Mouse (Mus musculus) left cerebral cortex, adult 8-10 months (tissue): ENCODE results near the gene Usp19. TPM values are rescaled to one million over a fixed set of nuclear protein-coding genes. Genes with fewer than 3 reads are reported as not detected.

Experiments
- DNase-seq, 2 experiments: peaks; one replicate each; pipeline ENCODE4 v3.0.0; 2022; ENCODE audit warnings: low spot score in 2 of 2
- total RNA-seq, 4 experiments: library from RNA; stranded (reverse); gene quantifications; 2 replicates each; pipeline ENCODE4 v1.2.4; 2022

Usp19 gene
- total RNA-seq, 4 experiments from 2014 or later, result 116 to 140 (median 127) TPM

DNA sequence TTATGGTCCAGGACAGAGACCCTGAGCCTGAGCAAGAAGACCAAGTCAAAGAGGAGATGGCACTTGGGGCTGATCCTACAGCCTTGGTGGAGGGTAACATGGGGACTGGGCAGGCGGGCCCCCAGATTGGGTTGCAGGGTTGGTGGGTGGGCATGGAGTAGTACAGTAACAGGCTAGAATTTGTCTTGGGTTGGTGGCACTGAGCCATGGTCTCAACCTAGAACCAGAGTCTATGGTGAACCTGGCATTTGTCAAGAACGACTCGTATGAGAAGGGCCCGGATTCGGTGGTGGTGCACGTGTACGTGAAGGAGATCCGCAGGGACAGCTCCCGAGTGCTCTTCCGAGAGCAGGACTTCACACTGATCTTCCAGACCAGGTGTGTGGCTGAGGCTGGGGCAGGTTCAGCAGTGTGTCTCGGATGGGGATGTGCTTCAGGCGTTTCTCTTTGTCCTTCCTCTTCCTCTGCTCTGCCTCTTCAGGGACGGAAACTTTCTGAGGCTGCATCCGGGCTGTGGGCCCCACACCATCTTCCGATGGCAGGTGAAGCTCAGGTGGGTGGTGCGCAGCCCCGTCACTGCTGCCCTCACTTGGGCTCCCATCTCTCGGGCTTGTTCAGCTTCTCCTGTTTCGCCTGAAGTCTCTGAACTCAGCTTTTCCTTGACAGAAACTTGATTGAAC lies 3.9 kb downstream of the Usp19 start:
- DNase-seq, result no peak

DNA sequence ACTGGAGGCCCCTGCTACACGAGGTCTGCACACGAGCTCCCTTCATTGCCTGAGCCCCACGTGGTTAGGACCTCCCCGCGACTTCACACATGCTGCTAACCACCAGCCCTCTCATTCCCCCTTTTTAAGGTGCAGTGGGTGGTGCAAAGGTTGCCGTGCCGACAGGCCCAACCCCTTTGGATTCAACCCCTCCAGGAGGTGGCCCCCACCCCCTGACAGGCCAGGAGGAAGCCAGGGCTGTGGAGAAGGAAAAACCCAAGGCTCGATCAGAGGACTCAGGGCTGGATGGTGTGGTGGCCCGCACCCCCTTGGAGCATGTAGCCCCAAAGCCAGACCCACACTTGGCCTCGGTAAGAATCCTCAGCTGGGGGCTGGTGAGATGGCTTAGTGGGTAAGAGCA lies 4.5 kb downstream of the Usp19 start:
- DNase-seq, result no peak

DNA sequence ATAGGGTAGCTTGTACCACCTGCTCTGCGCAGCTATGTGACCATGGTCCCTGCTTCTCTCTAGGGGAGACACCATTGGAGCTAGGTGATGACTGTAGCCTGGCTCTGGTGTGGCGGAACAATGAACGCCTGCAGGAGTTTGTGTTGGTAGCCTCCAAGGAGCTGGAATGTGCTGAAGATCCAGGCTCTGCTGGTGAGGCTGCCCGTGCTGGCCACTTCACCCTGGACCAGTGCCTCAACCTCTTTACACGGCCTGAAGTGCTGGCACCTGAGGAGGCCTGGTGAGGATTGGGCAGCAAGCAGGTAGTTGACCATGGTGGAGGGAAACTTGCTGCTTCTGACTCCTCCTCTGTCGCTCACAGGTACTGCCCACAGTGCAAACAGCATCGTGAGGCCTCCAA lies 8.8 kb downstream of the Usp19 start:
- no peak for DNase-seq

DNA sequence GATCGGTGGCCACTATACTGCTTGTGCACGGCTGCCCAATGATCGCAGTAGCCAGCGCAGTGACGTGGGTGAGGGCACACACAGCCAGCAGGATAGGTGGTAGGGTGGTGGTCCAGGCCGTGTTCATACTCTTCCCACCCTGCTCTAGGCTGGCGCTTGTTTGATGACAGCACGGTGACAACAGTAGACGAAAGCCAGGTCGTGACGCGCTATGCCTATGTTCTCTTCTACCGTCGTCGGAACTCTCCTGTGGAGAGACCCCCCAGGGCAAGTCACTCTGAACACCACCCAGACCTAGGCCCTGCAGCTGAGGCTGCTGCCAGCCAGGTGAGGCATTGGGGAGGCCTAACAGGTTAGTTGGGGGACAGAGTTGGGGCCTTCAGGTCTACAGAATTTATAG lies 9.5 kb downstream of the Usp19 start:
- DNase-seq, result no peak

DNA sequence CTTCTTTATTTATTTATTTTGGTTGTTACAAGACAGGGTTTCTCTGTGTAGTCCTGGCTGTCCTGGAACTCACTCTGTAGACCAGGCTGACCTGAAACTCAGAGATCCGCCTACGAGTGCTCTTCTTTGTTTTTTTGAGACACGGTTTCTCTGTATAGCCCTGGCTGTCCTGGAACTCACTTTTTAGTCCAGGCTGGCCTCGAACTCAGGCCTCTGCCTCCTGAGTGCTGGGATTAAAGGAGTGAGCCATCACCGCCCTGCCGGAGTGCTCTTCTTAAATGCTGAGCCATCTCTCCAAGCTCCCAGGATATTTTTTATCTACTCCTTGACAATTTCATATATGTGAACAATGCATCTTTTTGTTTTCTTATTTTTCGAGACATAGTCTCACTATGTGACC lies 16.5 kb downstream of the Usp19 start:
- DNase-seq, result no peak

DNA sequence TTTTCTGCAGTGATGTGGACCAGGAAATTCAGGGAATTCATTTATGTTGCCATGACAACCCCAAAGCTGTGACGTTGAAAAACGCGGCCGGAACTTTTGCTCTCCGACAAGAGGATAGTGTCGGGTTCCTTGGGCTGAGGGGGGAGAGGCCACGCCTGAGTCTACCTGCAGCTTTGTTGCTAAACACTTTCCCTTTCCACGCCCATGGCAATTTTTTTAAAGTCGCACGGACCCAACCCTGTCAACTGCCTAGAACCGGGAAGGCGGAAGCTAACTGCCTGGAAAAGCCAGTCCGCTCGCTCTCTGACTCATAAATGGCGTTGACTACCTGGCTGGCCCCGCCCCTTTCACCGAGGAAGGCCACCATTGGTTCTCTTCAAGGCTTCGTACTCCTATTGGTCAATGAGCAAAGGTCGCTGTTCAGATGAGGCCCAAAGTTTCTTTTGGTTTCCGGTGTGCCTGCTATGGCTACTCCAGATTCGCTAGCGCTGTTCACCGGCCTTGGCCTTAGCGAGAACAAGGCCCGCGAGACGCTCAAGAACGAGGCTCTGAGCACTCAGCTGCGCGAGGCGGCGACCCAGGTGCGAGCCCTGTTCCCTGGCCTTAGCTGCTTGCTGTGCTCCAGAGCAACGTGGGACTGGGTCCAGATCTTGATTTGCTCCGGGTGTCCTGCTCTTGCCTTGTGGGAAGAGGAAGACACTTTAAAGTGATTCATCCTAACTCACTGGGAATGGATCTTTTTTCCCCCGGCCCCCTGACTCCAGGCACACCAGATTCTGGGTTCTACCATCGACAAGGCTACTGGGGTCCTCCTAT lies 17.4 kb downstream of the Usp19 start, which contains the start of gene Qars:
TSS of gene Qars (plus strand) at position 88 of the 816 bp plus-strand sequence.
- DNase-seq, result peak; percentile 75 to 94

DNA sequence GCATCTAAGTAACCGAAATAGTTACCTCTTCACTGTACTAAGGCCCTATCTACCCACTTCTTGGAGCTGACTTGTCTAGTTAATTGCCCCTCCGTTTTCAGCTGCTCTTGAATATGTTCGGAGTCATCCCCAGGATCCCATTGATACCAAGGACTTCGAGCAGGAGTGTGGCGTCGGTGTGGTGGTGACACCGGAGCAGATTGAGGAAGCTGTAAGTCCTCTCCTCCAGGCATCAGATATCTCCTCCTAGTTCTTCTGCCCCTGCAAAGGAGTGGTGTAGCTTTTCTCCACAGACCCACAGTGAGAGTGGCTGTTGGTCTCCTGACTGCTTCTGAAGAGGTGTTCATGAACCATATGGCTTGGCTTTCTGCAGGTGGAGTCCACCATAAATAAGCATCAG lies 18.4 kb downstream of the Usp19 start:
- peak in 1 of 2 experiments; percentile 4 for DNase-seq

DNA sequence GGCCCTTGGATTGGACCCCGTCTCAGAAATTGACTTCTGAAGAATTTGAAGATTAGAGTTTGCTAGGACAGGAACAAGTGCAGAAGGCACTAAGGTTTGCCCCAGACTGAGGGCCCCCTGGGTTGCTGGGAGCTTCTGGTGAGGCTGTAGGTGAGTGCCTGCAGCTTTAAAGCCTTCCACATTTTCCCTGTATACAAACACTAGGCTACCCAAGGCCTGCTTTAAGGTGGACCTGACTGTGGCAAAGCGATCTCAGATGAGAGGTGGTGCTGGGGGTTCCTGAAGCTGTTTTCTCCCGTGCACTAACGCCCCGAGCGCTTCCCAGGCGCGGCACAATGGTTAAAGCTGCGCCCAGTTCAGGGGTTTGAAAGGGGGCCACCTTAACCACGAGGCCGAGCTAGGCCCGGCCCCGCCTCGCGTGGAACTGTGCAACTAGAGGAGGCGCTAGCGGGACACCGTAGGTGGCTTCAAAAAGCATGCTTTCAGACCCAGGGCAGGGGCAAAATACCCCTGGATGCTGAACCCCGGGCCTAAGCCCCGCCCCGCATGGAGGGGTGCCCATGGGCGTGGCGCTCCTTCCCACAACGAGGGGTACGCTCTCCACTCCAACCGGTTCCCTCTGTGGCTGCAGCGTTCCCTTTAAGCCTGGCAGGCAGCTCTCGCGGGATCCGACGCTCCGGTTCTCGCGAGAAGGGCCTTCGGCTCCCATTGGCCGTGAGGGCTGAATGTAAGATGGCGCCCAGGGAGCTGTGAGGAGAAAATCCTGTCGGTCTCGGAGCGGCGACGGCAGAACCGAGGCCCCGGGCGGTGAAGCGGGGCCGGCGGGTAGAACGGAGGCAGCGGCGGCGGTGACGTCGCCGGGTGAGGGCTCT lies 26.2 kb downstream of the Usp19 start, which contains the start of gene Qrich1:
TSS of gene Qrich1 (plus strand) at position 427 of the 872 bp plus-strand sequence.
- DNase-seq, result peak; percentile 89 to 93

DNA sequence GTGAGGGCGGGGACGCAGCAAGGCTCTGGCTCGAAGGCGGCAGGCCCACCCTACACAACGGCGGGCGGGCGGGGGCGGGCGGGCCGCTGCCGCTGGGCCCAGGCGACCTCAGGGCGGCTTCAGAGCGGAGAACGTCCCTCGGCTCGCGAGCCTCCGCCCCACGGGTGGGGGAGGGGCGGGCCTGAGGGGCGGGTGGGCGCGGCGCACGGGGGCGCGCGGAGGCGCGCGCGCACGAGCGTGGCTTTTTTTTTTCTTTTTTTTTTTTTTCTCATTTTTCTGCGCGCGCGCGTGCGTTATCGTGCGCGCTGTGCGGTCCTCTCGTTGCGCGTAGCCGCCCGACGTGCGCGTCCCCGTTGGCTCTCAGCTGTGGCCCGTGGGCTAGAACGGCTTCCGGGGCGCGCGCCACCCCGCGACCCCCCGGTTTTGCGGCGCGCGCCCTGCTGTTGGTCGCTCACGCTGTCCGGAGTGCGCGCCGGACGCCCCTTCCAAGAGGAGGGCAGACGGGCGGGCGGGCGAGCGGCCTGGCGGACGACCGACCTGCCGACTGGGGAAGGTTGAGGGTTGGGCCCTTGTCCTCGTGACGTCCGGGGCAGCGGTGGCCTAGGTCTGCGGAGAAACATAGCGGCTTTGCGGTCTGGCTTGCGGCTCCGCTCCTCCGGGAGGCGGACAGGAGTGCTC lies 27.0 kb downstream of the Usp19 start:
- peak; percentile 29 to 72 for DNase-seq

DNA sequence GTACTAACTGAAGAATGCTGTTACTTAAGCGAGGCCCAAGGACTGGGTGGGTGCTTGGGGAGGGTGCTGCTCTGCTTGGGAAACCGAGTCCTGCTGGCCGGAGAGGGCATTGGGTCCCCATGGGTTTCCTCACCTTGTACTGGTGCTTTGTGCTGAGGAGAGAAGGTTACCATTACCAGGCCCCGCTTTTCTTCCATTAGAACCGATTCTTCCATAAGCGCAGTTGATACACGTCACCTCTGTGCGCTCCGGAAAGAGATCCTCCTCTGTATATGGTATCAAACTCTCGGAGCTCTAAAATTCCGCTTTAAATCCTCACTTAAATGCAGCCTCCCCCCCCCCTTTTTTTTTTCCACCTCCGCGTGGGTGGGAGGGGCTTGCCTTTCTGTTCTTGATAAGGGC lies 27.5 kb downstream of the Usp19 start:
- peak in 1 of 2 experiments; percentile 32 for DNase-seq

DNA sequence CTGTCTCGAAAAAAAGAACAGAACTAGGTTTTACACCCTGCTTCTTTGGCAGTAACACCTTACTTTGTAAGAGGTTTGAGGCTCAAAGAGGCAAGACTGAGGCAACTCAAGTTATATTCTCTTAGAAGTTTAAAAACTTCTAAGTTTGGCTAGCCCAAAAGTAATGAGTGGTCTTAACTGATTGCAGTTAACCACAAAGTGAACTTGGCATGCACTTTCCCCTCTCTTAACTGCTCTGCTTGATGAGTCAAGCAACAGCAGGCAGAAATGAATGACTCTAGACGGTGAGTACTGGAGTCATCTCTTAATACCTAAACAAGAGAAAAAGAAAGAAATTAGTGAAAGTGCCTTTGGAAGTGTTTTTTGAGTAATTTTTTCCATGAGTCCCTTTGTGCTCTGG lies 31.2 kb downstream of the Usp19 start:
- DNase-seq, result no peak

DNA sequence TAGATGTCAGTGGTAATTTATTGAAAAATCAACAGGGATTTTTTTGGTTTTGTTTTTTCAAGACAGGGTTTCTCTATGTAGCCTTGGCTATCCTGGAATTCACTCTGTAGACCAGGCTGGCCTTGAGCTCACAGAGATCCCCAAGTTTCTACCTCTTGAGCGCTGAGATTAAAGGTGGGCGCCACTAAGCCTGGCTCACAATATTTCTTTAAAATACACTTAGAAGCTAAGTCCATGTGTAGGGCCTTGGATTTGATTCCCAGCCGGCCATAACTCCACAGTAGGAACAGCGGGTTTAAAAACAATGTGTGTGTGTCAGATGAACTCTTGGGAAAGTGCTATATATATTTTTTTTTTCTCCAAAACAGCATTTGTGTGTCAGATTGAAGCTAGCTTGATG lies 32.9 kb downstream of the Usp19 start:
- DNase-seq, result no peak

DNA sequence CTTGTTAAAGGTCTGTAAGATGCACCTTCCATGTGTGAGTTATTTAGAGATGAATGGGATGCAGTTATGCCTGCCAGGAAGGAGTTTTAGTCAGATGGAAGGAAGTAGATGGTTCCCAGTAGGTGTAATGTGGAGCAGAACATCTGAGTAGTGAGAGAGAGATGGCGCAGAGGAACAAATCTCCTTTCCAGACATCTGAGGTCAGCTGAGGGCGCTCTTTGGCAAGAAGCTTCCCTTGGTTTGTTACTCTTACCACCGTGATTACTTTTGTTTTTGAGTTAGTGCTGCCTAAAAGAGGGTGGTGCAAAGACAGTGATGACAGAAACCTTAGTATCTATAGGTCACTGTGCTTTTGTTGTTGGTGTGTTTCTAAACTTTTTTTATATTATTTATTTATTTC lies 35.0 kb downstream of the Usp19 start:
- no peak for DNase-seq

DNA sequence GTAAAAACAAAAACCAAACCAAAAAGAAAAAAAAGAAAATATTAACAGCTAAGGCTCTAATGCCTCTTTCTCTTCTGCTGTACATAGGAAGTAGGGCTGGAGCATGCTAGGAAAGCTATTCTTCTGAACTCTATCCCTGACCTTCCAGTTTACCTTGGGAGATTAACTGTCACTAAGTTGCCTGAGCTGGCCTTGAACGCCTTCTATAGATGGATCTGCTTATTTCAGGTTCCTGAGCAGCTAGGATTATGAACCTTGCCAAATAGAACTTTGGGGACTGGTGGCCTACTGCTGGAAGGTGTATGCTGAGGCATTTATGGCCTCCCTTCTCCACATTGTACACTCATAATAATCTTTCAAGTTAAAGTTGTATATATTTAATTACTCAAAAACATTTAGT lies 40.6 kb downstream of the Usp19 start:
- no peak for DNase-seq

DNA sequence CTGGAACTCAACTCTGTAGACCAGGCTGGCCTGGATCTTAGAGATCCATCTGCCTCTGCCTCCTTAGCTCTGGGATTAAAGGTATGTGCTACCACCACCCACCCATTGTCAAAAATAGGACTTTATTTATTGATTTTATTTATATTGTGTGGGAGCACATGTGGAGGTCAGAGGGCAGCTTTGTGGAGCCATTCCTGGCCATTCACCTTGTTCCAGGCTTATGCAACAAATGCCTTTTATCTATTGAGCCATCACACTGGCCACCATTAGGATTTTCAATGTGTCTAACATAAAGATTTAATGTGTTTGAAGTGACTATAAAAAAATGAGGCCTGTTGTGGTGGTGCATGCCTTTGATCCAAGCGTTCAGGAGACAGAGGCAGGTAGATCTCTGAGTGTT lies 41.1 kb downstream of the Usp19 start:
- DNase-seq, result no peak

DNA sequence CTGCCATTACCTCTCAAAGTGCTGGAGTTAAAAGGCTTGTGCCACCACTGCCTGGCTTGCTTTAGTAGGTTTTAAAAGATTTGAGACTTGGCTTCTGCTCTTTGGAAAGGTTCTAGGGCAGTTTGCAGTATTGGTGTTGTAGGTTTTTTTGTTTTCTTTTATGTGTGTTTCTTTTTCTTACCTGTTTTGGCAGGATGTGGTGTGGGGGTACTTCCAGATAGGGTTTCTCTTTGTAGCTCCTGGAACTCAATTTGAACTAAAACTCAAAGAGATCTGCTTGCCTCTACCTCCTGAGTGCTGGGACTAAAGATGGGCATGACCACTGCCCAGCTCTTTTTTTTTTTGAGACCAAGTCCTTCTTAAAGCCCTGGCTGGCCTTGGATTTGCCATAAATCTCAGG lies 50.4 kb downstream of the Usp19 start:
- no peak for DNase-seq

DNA sequence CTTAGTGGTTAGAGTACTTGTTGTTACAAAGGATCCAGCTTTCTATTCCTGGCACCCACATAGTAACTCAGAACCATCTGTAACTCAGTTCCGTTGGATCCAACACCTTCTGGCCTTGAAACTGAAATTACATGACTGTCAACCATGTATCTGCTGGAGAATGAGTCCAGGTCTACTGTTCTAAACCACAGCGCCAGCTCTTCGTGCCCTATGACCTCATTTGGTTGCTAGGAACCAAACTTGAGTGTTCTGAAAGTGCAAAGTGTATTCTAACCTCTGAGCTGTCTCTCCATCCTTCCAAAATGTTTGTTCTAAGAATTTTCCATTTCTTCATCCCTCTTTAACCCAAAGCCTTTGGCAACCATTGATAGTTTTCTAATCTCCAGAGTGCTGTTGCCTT lies 55.6 kb downstream of the Usp19 start:
- no peak for DNase-seq

DNA sequence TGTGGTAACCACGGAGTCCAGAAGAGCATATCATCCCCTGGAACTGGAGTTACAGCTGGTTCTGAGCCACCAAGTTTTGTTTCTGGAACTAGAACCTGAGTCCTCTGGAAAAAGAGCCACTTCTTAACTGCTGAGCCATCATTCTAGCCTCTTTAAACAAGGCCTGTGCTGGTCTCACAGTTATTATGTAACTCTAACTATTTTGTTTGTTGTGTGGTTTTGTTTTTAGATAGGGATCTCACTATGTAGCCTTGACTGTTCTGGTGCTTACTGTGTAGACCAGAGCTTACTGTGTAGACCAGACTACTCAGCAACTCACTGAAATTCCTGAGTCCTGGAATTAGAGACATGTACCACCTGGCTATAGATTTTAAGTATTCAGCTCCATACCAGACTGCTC lies 56.5 kb downstream of the Usp19 start:
- no peak for DNase-seq
